Mouse (Mus musculus) intestine, embryonic 14.5 days (tissue): ENCODE measurements at regions not wholly inside any gene's neighbourhood (a gene's known extent, or its start where the extent isn't known, plus 50 kb on each side); places are given as distances from the start of the nearest gene placed in this dataset.

Source experiments
- ATAC-seq: fragments of 200-750 bp; cut with Nextera tagmentation; replicated peaks from 2 replicates; pipeline ENCODE4 v1.8.0; 2017; ENCODE audit warnings: low read depth, moderate number of reproducible peaks, moderate TSS enrichment, moderate library complexity; ENCODE audit not compliant: low FRiP score, low TSS enrichment
- DNase-seq: peaks from one replicate; pipeline ENCODE4 v3.0.0-alpha.2; 2018; ENCODE audit warnings: low spot score
- H3K27ac ChIP-seq: fragments of 300-500 bp; sonication (generic); 2 replicates; pipeline ENCODE4 v1.5.1; 2014; ENCODE audit warnings: low read depth, mild to moderate bottlenecking, control low read depth
- H3K27me3 ChIP-seq: fragments of 300-500 bp; sonication (generic); replicated peaks from 2 replicates; pipeline ENCODE4 v1.6.1; 2014; ENCODE audit warnings: low read length, control low read depth; ENCODE audit not compliant: control insufficient read depth, insufficient read depth
- H3K36me3 ChIP-seq: fragments of 300-500 bp; sonication (generic); 2 replicates; pipeline ENCODE4 v1.6.1; 2014; ENCODE audit warnings: low read length, control low read depth; ENCODE audit not compliant: control insufficient read depth, insufficient read depth
- H3K4me1 ChIP-seq: fragments of 300-500 bp; sonication (generic); replicated peaks from 2 replicates; pipeline ENCODE4 v1.6.1; 2014; ENCODE audit warnings: low read length, control low read depth, mixed read lengths; ENCODE audit not compliant: control insufficient read depth, insufficient read depth
- H3K4me2 ChIP-seq: fragments of 300-500 bp; sonication (generic); 2 replicates; pipeline ENCODE4 v1.6.1; 2014; ENCODE audit warnings: low read length
- H3K4me3 ChIP-seq: fragments of 300-500 bp; sonication (generic); 2 replicates; pipeline ENCODE4 v1.5.1; 2014; ENCODE audit warnings: low read depth, low read length, control low read depth, mixed read lengths
- H3K9ac ChIP-seq: fragments of 300-500 bp; sonication (generic); 2 replicates; pipeline ENCODE4 v1.6.1; 2014; ENCODE audit warnings: mild to moderate bottlenecking, low read length
- H3K9me3 ChIP-seq: fragments of 300-500 bp; sonication (generic); 2 replicates; pipeline ENCODE4 v1.6.1; 2016; ENCODE audit warnings: low read length, control low read depth; ENCODE audit not compliant: control insufficient read depth
- WGBS: fragments of 180-500 bp; shearing (Covaris S2); extraction: QIAGEN DNeasy Blood & Tissue Kit; methylation state at CpG from one replicate; pipeline ENCODE4 v1.1.7; 2014; 5-methylcytosine and 5-hydroxymethylcytosine counted together

- WGBS, result 93% methylated on average over 6 of the region's 6 CpGs
- no peak overlapping the region for H3K27ac ChIP-seq
- no peak overlapping the region for H3K4me2 ChIP-seq
- no peak overlapping the region for H3K9ac ChIP-seq
- H3K4me1 ChIP-seq, result no peaks in the 10 kb centered on the region
- H3K36me3 ChIP-seq, result no peaks in the 10 kb centered on the region
- ATAC-seq, result no peak
- H3K4me3 ChIP-seq, result no peak overlapping the region
- no peaks in the 10 kb centered on the region for H3K9me3 ChIP-seq
- DNase-seq, result no peak
- H3K27me3 ChIP-seq, result no peaks in the 10 kb centered on the region
Observed at GRCm38 (mm10) chr16:64682360-64682759, 80.2 kb upstream of the Csnka2ip start.

GRCm38 (mm10) chr16:64681902-64682301 lies 79.7 kb upstream of the Csnka2ip start:
- no peaks in the 10 kb centered on the region for H3K36me3 ChIP-seq
- ATAC-seq (no peak), DNase-seq (no peak)
- H3K9me3 ChIP-seq, result no peaks in the 10 kb centered on the region
- 86% methylated on average over 6 of the region's 6 CpGs for WGBS
- no peak overlapping the region for H3K4me2 ChIP-seq
- peaks cover 1% of the 10 kb centered on the region; the same call in 1 of the 2 replicates for H3K4me1 ChIP-seq
- H3K27ac ChIP-seq, result no peak overlapping the region
- no peaks in the 10 kb centered on the region for H3K27me3 ChIP-seq
- no peak overlapping the region for H3K9ac ChIP-seq
- no peak overlapping the region for H3K4me3 ChIP-seq

GRCm38 (mm10) chr16:64680843-64681242 lies 78.6 kb upstream of the Csnka2ip start:
- WGBS, result 92% methylated on average over 4 of the region's 4 CpGs
- H3K4me2 ChIP-seq, result no peak overlapping the region
- peaks cover 4% of the 10 kb centered on the region; the same call in 1 of the 2 replicates for H3K4me1 ChIP-seq

DNA sequence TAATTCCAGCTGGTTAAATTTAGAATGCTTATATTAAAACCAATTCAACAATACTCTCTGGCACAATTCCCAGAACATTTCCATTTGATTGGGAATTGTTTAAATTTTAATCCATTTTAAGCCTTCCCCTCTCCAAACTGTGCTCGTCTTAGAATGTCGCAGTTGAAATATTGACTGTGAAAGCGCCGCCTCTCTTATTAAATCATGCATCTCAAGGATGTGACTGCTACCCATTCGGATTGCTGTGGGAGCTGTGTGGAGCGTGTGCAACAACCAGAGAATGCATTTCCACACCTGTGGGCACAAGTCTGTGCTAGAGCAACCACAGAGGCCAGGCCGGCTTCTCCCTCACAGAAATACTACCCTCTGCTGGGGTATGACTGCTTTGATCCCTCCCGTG lies 75.1 kb upstream of the Csnka2ip start:
- no peaks in the 10 kb centered on the region for H3K36me3 ChIP-seq
- peak; percentile 55 for DNase-seq
- H3K4me1 ChIP-seq, result peaks cover 4% of the 10 kb centered on the region; the same call in 1 of the 2 replicates
- H3K9ac ChIP-seq, result no peak overlapping the region
- H3K27me3 ChIP-seq, result no peaks in the 10 kb centered on the region
- H3K9me3 ChIP-seq, result no peaks in the 10 kb centered on the region
- WGBS, result 39% methylated on average over 8 of the region's 8 CpGs
- H3K4me2 ChIP-seq, result no peak overlapping the region
- 0 out of 2 replicates have a peak, but pooled peaks have one; percentile 27 for ATAC-seq
- H3K27ac ChIP-seq, result no peak overlapping the region
- H3K4me3 ChIP-seq, result no peak overlapping the region

More at GRCm38 (mm10) chr16:64680843-64681242, 78.6 kb upstream of the Csnka2ip start:
- no peak for ATAC-seq
- no peak overlapping the region for H3K9ac ChIP-seq
- H3K27me3 ChIP-seq, result no peaks in the 10 kb centered on the region
- no peak for DNase-seq
- no peak overlapping the region for H3K27ac ChIP-seq
- H3K4me3 ChIP-seq, result no peak overlapping the region
- no peaks in the 10 kb centered on the region for H3K9me3 ChIP-seq
- no peaks in the 10 kb centered on the region for H3K36me3 ChIP-seq

DNA sequence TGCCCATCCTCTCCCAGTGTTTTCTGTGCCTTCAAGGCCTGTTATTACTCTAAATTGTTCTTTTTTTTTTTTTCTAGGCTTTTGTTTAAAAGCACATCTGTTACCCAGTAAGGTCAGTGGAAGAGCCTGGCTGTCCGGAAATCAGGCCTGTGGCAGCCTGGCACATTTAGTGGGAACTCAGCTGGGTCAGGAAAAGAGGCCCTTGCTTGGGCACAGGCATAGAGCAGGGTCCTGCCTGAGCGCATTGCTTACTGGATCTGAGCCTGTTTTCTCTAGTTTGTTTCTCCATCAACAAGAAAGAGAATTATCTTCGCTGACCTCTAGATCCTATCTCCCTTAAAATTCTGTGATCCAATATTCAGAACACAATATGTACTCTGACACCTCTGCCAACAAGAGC lies 74.7 kb upstream of the Csnka2ip start:
- ATAC-seq (no peak), DNase-seq (no peak)
- H3K4me1 ChIP-seq, result peaks cover 4% of the 10 kb centered on the region; the same call in 1 of the 2 replicates
- no peak overlapping the region for H3K4me3 ChIP-seq
- no peaks in the 10 kb centered on the region for H3K27me3 ChIP-seq
- H3K27ac ChIP-seq, result peak overlapping the region; percentile 16; the same call in 1 of the 2 replicates
- H3K36me3 ChIP-seq, result no peaks in the 10 kb centered on the region
- WGBS, result 53% methylated on average over 3 of the region's 3 CpGs
- H3K4me2 ChIP-seq, result no peak overlapping the region
- no peaks in the 10 kb centered on the region for H3K9me3 ChIP-seq
- no peak overlapping the region for H3K9ac ChIP-seq

- H3K9ac ChIP-seq, result no peak overlapping the region
- H3K36me3 ChIP-seq, result no peaks in the 10 kb centered on the region
- H3K9me3 ChIP-seq, result no peaks in the 10 kb centered on the region
- no peak for DNase-seq
- H3K4me3 ChIP-seq, result no peak overlapping the region
- H3K27me3 ChIP-seq, result no peaks in the 10 kb centered on the region
- no peak for ATAC-seq
- no peaks in the 10 kb centered on the region for H3K4me1 ChIP-seq
- 90% methylated on average over 4 of the region's 4 CpGs for WGBS
- no peak overlapping the region for H3K4me2 ChIP-seq
- H3K27ac ChIP-seq, result no peak overlapping the region
Observed at GRCm38 (mm10) chr16:64666947-64667346, 64.7 kb upstream of the Csnka2ip start.
